Mouse (Mus musculus) hindbrain, postnatal 0 days (tissue): Measurements from ENCODE around the gene Ghr. TPM values are rescaled to one million over a fixed set of nuclear protein-coding genes. Genes with fewer than 3 reads are reported as not detected.

Experiments used
- ATAC-seq: fragments of 200-750 bp; cut with Nextera tagmentation; 2 replicates; pipeline ENCODE4 v1.8.0; 2017; ENCODE audit warnings: mild to moderate bottlenecking, moderate TSS enrichment, moderate library complexity
- DNase-seq: peaks from one replicate; pipeline ENCODE4 v3.0.0-alpha.2; 2015; ENCODE audit warnings: low spot score
- H3K27ac ChIP-seq: fragments of 300-500 bp; sonication (generic); 2 replicates; pipeline ENCODE4 v1.5.1; 2014; ENCODE audit warnings: mild to moderate bottlenecking
- H3K27me3 ChIP-seq: fragments of 300-500 bp; sonication (generic); 2 replicates; pipeline ENCODE4 v1.6.1; 2014; ENCODE audit warnings: low read length, mixed read lengths; ENCODE audit not compliant: insufficient read depth
- H3K36me3 ChIP-seq: fragments of 300-500 bp; sonication (generic); 2 replicates; pipeline ENCODE4 v1.6.1; 2014; ENCODE audit warnings: low read length, mixed read lengths; ENCODE audit not compliant: insufficient read depth
- H3K4me1 ChIP-seq: fragments of 300-500 bp; sonication (generic); 2 replicates; pipeline ENCODE4 v1.6.1; 2014; ENCODE audit warnings: antibody characterized with exemption, low read length, mixed read lengths; ENCODE audit not compliant: insufficient read depth
- H3K4me2 ChIP-seq: fragments of 300-500 bp; sonication (generic); 2 replicates; pipeline ENCODE4 v1.6.1; 2014; ENCODE audit warnings: low read depth, mild to moderate bottlenecking, low read length, moderate library complexity, mixed read lengths
- H3K4me3 ChIP-seq: fragments of 300-500 bp; sonication (generic); 2 replicates; pipeline ENCODE4 v1.5.1; 2014; ENCODE audit warnings: low read length
- H3K9ac ChIP-seq: fragments of 300-500 bp; sonication (generic); replicated peaks from 2 replicates; pipeline ENCODE4 v1.6.1; 2014; ENCODE audit warnings: mild to moderate bottlenecking, low read length, moderate library complexity, mixed read lengths
- H3K9me3 ChIP-seq: fragments of 300-500 bp; sonication (generic); 2 replicates; pipeline ENCODE4 v1.6.1; 2016; ENCODE audit warnings: low read length, mixed read lengths
- CTCF ChIP-seq: IDR thresholded peaks from 2 replicates; pipeline ENCODE4 v1.5.1; 2016; ENCODE audit warnings: antibody characterized with exemption, control low read depth, low read depth
- WGBS: fragments of 180-500 bp; shearing (Covaris S2); extraction: QIAGEN DNeasy Blood & Tissue Kit; methylation state at CpG from one replicate; pipeline ENCODE4 v1.1.7; 2014; 5-methylcytosine and 5-hydroxymethylcytosine counted together
- polyA plus RNA-seq: library from polyadenylated mRNA; unstranded; fragments of >200 nt; fragmentation: Nextera tagmentation; extraction: Ambion mirVana; gene quantifications from 2 replicates; pipeline ENCODE4 v1.2.1, GENCODE M21; 2015
- total RNA-seq: library from RNA; depleted of rRNA; stranded (reverse); fragments of >200 nt; gene quantifications from 2 replicates; pipeline ENCODE4 v1.2.3, GENCODE M21; 2014

The Ghr gene
- total and polyA plus RNA-seq, 2 experiments from 2014 or later = 9.7 to 13.1 TPM

GRCm38 (mm10) chr15:3488601-3489000 is 94.7 kb downstream of the Ghr start:
- no peak for DNase-seq
- H3K36me3 ChIP-seq = no peaks in the 10 kb centered on the region
- TF ChIP-seq CTCF = no peak
- no peaks in the 10 kb centered on the region for H3K9me3 ChIP-seq
- no peaks in the 10 kb centered on the region for H3K27me3 ChIP-seq
- H3K4me3 ChIP-seq = no peak overlapping the region
- H3K4me1 ChIP-seq = no peaks in the 10 kb centered on the region
- H3K9ac ChIP-seq = no peak overlapping the region
- H3K27ac ChIP-seq = no peak overlapping the region
- H3K4me2 ChIP-seq = no peak overlapping the region
- whole genome bisulfite sequencing = 91% methylated on average over 3 of the region's 3 CpGs
- ATAC-seq = no peak

DNA sequence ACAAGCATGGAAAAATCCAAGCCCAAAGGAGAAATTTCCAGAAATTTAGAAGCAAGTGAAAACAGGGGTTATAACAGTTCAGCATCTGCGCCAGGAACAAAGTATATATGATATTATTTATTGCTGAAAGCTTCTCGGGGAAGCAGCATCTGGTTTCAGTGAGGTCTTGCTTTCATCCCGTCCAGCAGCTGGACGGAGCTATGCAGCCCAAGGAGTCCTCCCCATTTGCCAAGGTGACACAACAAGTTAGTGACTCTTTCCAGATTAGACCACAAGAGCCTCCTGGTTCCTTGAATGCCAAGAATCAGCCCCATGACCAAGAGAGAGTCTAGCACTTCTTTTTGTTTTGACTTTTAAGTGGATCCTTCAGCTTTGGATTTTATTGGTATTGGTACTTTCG is 96.6 kb downstream of the Ghr start:
- no peak for DNase-seq
- no peak for ATAC-seq
- Histone ChIP-seq H3K4me3 (no peak overlapping the region), H3K9me3 (no peaks in the 10 kb centered on the region), H3K4me1 (no peaks in the 10 kb centered on the region), H3K9ac (no peak overlapping the region), H3K27ac (no peak overlapping the region), H3K36me3 (no peaks in the 10 kb centered on the region), H3K4me2 (no peak overlapping the region), H3K27me3 (no peaks in the 10 kb centered on the region)
- 90% methylated on average over 5 of the region's 5 CpGs for WGBS
- no peak for TF ChIP-seq CTCF

DNA sequence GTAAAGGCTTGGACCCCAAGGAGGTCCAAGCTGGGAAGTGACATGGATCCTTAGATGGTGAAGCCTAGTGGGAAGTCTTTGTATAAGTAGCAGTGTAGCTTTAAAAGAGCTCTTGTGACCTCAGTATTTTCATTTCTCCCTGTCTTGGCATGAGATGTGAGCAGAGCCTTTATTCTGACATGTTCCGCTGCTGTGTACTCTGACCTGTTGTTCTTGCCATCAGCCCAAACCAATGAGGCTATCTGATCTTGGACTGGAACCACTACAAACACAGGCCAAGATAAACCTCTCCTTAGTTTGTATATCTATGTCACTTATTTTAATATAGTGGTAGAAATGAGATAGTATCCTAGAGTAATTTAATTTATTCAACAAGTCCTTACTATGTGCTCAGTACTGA is 97.9 kb downstream of the Ghr start:
- Histone ChIP-seq H3K4me1 (no peaks in the 10 kb centered on the region), H3K4me2 (no peak overlapping the region), H3K9ac (no peak overlapping the region), H3K36me3 (no peaks in the 10 kb centered on the region), H3K27ac (no peak overlapping the region), H3K27me3 (no peaks in the 10 kb centered on the region), H3K4me3 (no peak overlapping the region), H3K9me3 (no peaks in the 10 kb centered on the region)
- WGBS = 89% methylated on average over 1 of the region's 1 CpGs
- DNase-seq = no peak
- TF ChIP-seq CTCF = no peak
- no peak for ATAC-seq

DNA sequence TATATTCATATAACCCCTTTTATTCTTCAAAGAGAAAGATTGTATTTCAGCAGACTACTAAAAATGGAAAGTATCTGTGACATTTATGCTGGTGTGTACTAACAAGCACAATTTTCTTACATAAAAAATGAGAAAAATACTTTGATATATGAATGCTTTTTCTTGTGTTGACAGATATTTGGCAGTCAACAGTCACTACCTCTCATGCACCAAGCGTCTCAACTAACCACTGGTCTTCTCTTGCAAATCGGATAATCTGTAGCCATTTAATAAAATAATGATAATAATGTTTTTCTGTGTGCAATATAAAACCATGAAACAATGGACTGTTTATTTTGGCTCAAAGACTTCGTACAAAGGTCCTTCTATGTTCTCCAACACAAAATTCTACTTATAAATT is 99.8 kb downstream of the Ghr start:
- ATAC-seq (no peak), DNase-seq (no peak)
- TF ChIP-seq CTCF = no peak
- H3K9me3 ChIP-seq = no peaks in the 10 kb centered on the region
- 80% methylated on average over 3 of the region's 3 CpGs for WGBS
- H3K27ac ChIP-seq = no peak overlapping the region
- H3K36me3 ChIP-seq = no peaks in the 10 kb centered on the region
- no peaks in the 10 kb centered on the region for H3K27me3 ChIP-seq
- H3K4me2 ChIP-seq = no peak overlapping the region
- H3K9ac ChIP-seq = no peak overlapping the region
- no peaks in the 10 kb centered on the region for H3K4me1 ChIP-seq
- no peak overlapping the region for H3K4me3 ChIP-seq

GRCm38 (mm10) chr15:3469230-3469629 is 114.1 kb downstream of the Ghr start:
- TF ChIP-seq CTCF = no peak
- Histone ChIP-seq H3K9me3 (no peaks in the 10 kb centered on the region), H3K27ac (no peak overlapping the region), H3K4me3 (no peak overlapping the region), H3K36me3 (no peaks in the 10 kb centered on the region), H3K4me2 (no peak overlapping the region), H3K4me1 (no peaks in the 10 kb centered on the region), H3K9ac (no peak overlapping the region), H3K27me3 (no peaks in the 10 kb centered on the region)
- DNase-seq (no peak), ATAC-seq (no peak)
- WGBS = 95% methylated on average over 4 of the region's 4 CpGs

GRCm38 (mm10) chr15:3466608-3467007 is 116.7 kb downstream of the Ghr start:
- WGBS = 84% methylated on average over 4 of the region's 4 CpGs

GRCm38 (mm10) chr15:3464754-3465153 is 118.5 kb downstream of the Ghr start:
- no peak overlapping the region for H3K4me3 ChIP-seq
- no peak for TF ChIP-seq CTCF
- 73% methylated on average over 4 of the region's 4 CpGs for WGBS
- H3K4me1 ChIP-seq = no peaks in the 10 kb centered on the region
- DNase-seq (no peak), ATAC-seq (no peak)
- H3K27me3 ChIP-seq = no peaks in the 10 kb centered on the region
- no peaks in the 10 kb centered on the region for H3K9me3 ChIP-seq
- no peak overlapping the region for H3K27ac ChIP-seq
- H3K9ac ChIP-seq = no peak overlapping the region
- no peaks in the 10 kb centered on the region for H3K36me3 ChIP-seq
- H3K4me2 ChIP-seq = no peak overlapping the region

More at GRCm38 (mm10) chr15:3466608-3467007, 116.7 kb downstream of the Ghr start:
- no peak for ATAC-seq
- Histone ChIP-seq H3K4me1 (no peaks in the 10 kb centered on the region), H3K27ac (no peak overlapping the region), H3K9me3 (no peaks in the 10 kb centered on the region), H3K4me3 (no peak overlapping the region), H3K4me2 (no peak overlapping the region), H3K27me3 (no peaks in the 10 kb centered on the region), H3K9ac (no peak overlapping the region), H3K36me3 (no peaks in the 10 kb centered on the region)
- no peak for DNase-seq
- TF ChIP-seq CTCF = no peak
